Mouse (Mus musculus) bone marrow, adult 2 months (tissue): Measurements from ENCODE around the gene Mob1b.

Experiments used
- CTCF ChIP-seq: fragments of 200-500 bp; IDR thresholded peaks from 2 replicates; pipeline ENCODE4 v1.5.1; 2011; ENCODE audit warnings: low read length, control low read depth; ENCODE audit not compliant: control insufficient read depth, insufficient read depth
- POLR2A ChIP-seq: fragments of 200-500 bp; IDR thresholded peaks from 2 replicates; pipeline ENCODE4 v1.6.1; 2011; ENCODE audit warnings: low read depth, mild to moderate bottlenecking, control low read depth, low read length, borderline replicate concordance; ENCODE audit not compliant: control insufficient read depth

DNA sequence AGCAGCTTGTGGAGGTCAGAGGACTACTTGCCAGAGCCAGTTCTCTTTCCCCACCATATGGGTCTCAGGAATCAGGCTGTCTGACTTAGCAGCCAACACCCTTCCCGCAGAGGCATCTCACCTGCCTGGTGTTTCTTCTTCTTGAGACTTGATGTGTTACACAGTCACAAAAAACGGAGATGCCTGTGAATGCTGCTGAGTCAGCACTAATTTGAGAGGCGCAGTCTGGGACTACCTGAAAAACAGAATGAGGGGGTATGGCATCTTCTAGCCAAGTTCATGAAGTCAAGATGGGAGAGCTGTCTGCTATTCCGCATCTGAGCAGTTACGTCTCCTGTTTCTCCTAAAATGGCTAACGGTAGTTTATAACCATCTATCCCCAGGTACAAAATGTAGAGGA, 40.1 kb upstream of the Mob1b start:
- TF ChIP-seq CTCF, result no peak
- no peak for TF ChIP-seq POLR2A
